Mouse (Mus musculus) hindbrain, embryonic 14.5 days (tissue): ENCODE data around the gene Ntm. TPM values are rescaled to one million over a fixed set of nuclear protein-coding genes. Genes with fewer than 3 reads are reported as not detected.

Source experiments
- ATAC-seq: fragments of 200-750 bp; cut with Nextera tagmentation; 2 replicates; pipeline ENCODE4 v1.8.0; 2017; ENCODE audit warnings: moderate number of reproducible peaks, mild to moderate bottlenecking, moderate TSS enrichment, moderate library complexity; ENCODE audit not compliant: low FRiP score
- DNase-seq: peaks from one replicate; pipeline ENCODE4 v3.0.0-alpha.2; 2015; ENCODE audit warnings: low spot score
- H3K27ac ChIP-seq: fragments of 300-500 bp; sonication (generic); 2 replicates; pipeline ENCODE4 v1.5.1; 2014; ENCODE audit warnings: mild to moderate bottlenecking, moderate library complexity
- H3K27me3 ChIP-seq: fragments of 300-500 bp; sonication (generic); 2 replicates; pipeline ENCODE4 v1.6.1; 2014; ENCODE audit warnings: mild to moderate bottlenecking, low read length, mixed read lengths; ENCODE audit not compliant: control insufficient read depth, insufficient read depth
- H3K36me3 ChIP-seq: fragments of 300-500 bp; sonication (generic); replicated peaks from 2 replicates; pipeline ENCODE4 v1.6.1; 2014; ENCODE audit not compliant: control insufficient read depth, insufficient read depth
- H3K4me1 ChIP-seq: fragments of 300-500 bp; sonication (generic); replicated peaks from 2 replicates; pipeline ENCODE4 v1.6.1; 2014; ENCODE audit warnings: antibody characterized with exemption, low read length, mixed read lengths; ENCODE audit not compliant: control insufficient read depth, insufficient read depth
- H3K4me2 ChIP-seq: fragments of 300-500 bp; sonication (generic); replicated peaks from 2 replicates; pipeline ENCODE4 v1.6.1; 2014; ENCODE audit warnings: mild to moderate bottlenecking, moderate library complexity
- H3K4me3 ChIP-seq: fragments of 300-500 bp; sonication (generic); replicated peaks from 2 replicates; pipeline ENCODE4 v1.5.1; 2014; ENCODE audit warnings: mild to moderate bottlenecking, low read length
- H3K9ac ChIP-seq: fragments of 300-500 bp; sonication (generic); 2 replicates; pipeline ENCODE4 v1.6.1; 2014
- H3K9me3 ChIP-seq: fragments of 300-500 bp; sonication (generic); 2 replicates; pipeline ENCODE4 v1.6.1; 2016; ENCODE audit warnings: low read length; ENCODE audit not compliant: control insufficient read depth
- WGBS: fragments of 180-500 bp; shearing (Covaris S2); extraction: QIAGEN DNeasy Blood & Tissue Kit; methylation state at CpG from one replicate; pipeline ENCODE4 v1.1.7; 2014; 5-methylcytosine and 5-hydroxymethylcytosine counted together
- polyA plus RNA-seq: library from polyadenylated mRNA; unstranded; fragments of >200 nt; fragmentation: Nextera tagmentation; extraction: Ambion mirVana; gene quantifications from 2 replicates; pipeline ENCODE4 v1.2.1, GENCODE M21; 2014

The Ntm gene
- 194 and 196 TPM in 2 replicates for polyA plus RNA-seq

GRCm38 (mm10) chr9:29962978-29963377, at the start of gene Ntm:
Gene Ntm (minus strand): TSS chr9:29963141.
- peak; percentile 82 for ATAC-seq

DNA sequence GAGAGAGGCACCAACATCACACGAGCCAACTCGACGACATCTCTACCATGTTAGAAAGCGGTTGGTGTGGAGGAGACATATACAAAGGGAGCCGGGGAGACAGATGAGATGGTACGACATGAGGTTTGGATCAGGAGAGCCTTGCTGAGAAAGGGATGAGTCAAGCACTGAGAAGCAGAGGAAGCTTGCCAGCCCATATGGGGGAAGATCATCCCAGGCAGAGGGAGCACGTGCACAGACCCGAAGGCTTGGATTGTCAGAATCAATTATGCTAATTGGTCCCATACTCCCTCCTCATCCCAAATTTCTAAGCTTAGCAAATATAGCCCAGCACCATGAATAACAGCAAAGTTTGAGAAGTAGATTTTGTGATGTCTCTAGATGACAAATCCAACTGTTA, 42.8 kb upstream of the Ntm start:
- H3K9me3 ChIP-seq, result no peaks in the 10 kb centered on the region
- no peak overlapping the region for H3K4me2 ChIP-seq
- H3K36me3 ChIP-seq, result no peaks in the 10 kb centered on the region
- H3K4me3 ChIP-seq, result no peak overlapping the region
- no peak overlapping the region for H3K27ac ChIP-seq
- no peak for DNase-seq
- no peak overlapping the region for H3K9ac ChIP-seq
- ATAC-seq, result no peak
- H3K27me3 ChIP-seq, result no peaks in the 10 kb centered on the region
- no peaks in the 10 kb centered on the region for H3K4me1 ChIP-seq
- 79% methylated on average over 8 of the region's 8 CpGs for WGBS

More at GRCm38 (mm10) chr9:29962978-29963377, at the start of gene Ntm:
- peak within 1 kb of the TSS; percentile 86 for H3K27ac ChIP-seq
- H3K9me3 ChIP-seq, result no peaks in the 10 kb centered on the region
- WGBS, result 9% methylated on average over 8 of the region's 8 CpGs
- H3K4me1 ChIP-seq, result peaks cover 31% of the 10 kb centered on the region
- H3K9ac ChIP-seq, result peak within 1 kb of the TSS; percentile 72
- DNase-seq, result peak; percentile 73
- H3K4me2 ChIP-seq, result peak within 1 kb of the TSS; percentile 78
- H3K36me3 ChIP-seq, result no peaks in the 10 kb centered on the region
- no peaks in the 10 kb centered on the region for H3K27me3 ChIP-seq
- H3K4me3 ChIP-seq, result peak within 1 kb of the TSS; percentile 56

- peak; percentile 62 for DNase-seq
- ATAC-seq, result no peak
- Histone ChIP-seq H3K36me3 (no peaks in the 10 kb centered on the region), H3K27me3 (no peaks in the 10 kb centered on the region), H3K4me1 (no peaks in the 10 kb centered on the region), H3K9ac (no peak overlapping the region), H3K4me3 (no peak overlapping the region), H3K27ac (no peak overlapping the region), H3K4me2 (no peak overlapping the region), H3K9me3 (no peaks in the 10 kb centered on the region)
- 24% methylated on average over 3 of the region's 3 CpGs for WGBS
These were observed 40.7 kb upstream of the Ntm start for GRCm38 (mm10) chr9:30003612-30004011.

GRCm38 (mm10) chr9:29981177-29981915, 18.4 kb upstream of the Ntm start:
- H3K4me3 ChIP-seq, result no peak overlapping the region
- H3K36me3 ChIP-seq, result no peaks in the 10 kb centered on the region
- H3K27me3 ChIP-seq, result no peaks in the 10 kb centered on the region
- no peak for ATAC-seq
- no peaks in the 10 kb centered on the region for H3K9me3 ChIP-seq
- H3K27ac ChIP-seq, result no peak overlapping the region
- H3K4me1 ChIP-seq, result no peaks in the 10 kb centered on the region
- no peak for DNase-seq
- H3K9ac ChIP-seq, result no peak overlapping the region
- 80% methylated on average over 5 of the region's 5 CpGs for whole genome bisulfite sequencing
- no peak overlapping the region for H3K4me2 ChIP-seq

GRCm38 (mm10) chr9:29961954-29962867, 730 bp downstream of the Ntm start:
- WGBS, result 2% methylated on average over 38 of the region's 38 CpGs
- peak overlapping the region; percentile 78 for H3K4me2 ChIP-seq
- peak; percentile 75; the same call in 1 of the 2 replicates for ATAC-seq

DNA sequence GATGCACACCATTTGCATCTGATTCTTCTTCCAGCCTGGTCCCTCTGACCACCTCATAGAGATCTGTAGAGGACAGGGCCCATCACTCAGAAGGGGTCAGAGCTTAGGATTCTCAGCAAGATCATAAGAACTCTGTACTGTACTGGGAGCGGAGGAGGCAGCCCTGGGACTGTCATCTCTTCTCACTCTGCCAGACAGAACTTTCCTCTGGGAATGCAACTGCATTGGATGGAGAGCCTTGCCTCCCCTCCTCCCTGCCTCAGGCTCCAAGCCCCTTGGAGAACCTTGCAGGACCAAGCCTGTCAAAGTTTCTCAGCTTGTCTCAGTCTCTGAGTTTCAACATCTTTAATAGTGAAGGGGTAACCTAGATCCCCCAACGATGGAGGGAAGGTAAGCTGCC, 1.4 kb downstream of the Ntm start:
- H3K9ac ChIP-seq, result peak overlapping the region; percentile 72
- H3K27ac ChIP-seq, result peak overlapping the region; percentile 86
- 39% methylated on average over 2 of the region's 2 CpGs for WGBS
- peak overlapping the region; percentile 56 for H3K4me3 ChIP-seq
- peak; percentile 29; the same call in 1 of the 2 replicates for ATAC-seq
- H3K9me3 ChIP-seq, result no peaks in the 10 kb centered on the region
- H3K4me2 ChIP-seq, result peak overlapping the region; percentile 78
- H3K36me3 ChIP-seq, result no peaks in the 10 kb centered on the region
- H3K27me3 ChIP-seq, result no peaks in the 10 kb centered on the region
- DNase-seq, result no peak
- peaks cover 34% of the 10 kb centered on the region for H3K4me1 ChIP-seq

More at GRCm38 (mm10) chr9:29961954-29962867, 730 bp downstream of the Ntm start:
- Histone ChIP-seq H3K4me1 (peaks cover 34% of the 10 kb centered on the region), H3K9ac (peak overlapping the region; percentile 72), H3K4me3 (peak overlapping the region; percentile 56), H3K9me3 (no peaks in the 10 kb centered on the region), H3K36me3 (no peaks in the 10 kb centered on the region), H3K27ac (peak overlapping the region; percentile 86), H3K27me3 (no peaks in the 10 kb centered on the region)
- DNase-seq, result peak; percentile 66

DNA sequence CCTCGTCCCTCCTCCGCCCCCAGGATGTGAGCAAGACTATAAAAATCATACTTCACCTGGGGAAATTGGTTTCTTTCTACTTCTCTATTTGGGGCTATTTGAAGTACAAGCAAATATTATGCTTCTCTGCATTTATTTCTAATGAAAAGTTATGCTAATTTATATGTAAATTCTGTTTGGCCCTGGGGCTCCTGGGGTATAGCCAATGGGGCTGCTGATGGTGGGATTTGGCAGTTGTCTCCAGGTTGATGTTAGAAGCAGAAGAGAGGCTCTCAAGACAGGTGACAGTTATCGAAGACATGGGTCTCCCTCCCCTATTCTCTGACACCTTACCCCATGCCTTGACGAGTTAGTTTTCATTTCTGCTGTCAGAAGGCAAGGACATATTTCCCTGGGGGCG, 2.2 kb downstream of the Ntm start:
- Histone ChIP-seq H3K9ac (peak overlapping the region; percentile 72), H3K36me3 (no peaks in the 10 kb centered on the region), H3K27ac (no peak overlapping the region), H3K27me3 (no peaks in the 10 kb centered on the region), H3K4me2 (peak overlapping the region; percentile 78), H3K4me3 (peak overlapping the region; percentile 56), H3K9me3 (no peaks in the 10 kb centered on the region), H3K4me1 (peaks cover 34% of the 10 kb centered on the region)
- no peak for ATAC-seq
- 70% methylated on average over 5 of the region's 5 CpGs for WGBS
- DNase-seq, result no peak

DNA sequence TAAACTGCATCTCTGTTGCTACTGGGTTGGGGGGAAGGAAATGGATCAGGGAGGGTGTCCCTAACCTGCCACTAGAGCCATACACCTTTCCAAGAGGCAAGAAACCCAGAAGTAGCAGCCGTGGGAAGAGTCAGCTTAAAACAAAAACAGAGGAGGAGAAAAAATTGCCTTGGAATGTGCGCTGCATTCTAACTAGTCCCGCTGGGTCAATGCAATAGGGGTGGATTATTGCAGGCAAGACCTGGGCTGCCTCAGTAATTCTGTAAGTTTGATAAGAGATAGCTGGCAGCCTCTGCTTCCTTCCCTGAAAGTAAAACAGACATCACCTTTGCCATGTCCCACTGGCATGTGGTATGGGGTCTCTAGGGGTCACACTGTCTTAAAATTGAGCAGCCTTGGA, 2.7 kb downstream of the Ntm start:
- ATAC-seq (no peak), DNase-seq (no peak)
- Histone ChIP-seq H3K27me3 (no peaks in the 10 kb centered on the region), H3K36me3 (no peaks in the 10 kb centered on the region), H3K9ac (peak overlapping the region; percentile 72), H3K4me1 (peaks cover 34% of the 10 kb centered on the region), H3K27ac (no peak overlapping the region), H3K9me3 (no peaks in the 10 kb centered on the region), H3K4me2 (peak overlapping the region; percentile 78), H3K4me3 (peak overlapping the region; percentile 56)
- 25% methylated on average over 3 of the region's 3 CpGs for WGBS

DNA sequence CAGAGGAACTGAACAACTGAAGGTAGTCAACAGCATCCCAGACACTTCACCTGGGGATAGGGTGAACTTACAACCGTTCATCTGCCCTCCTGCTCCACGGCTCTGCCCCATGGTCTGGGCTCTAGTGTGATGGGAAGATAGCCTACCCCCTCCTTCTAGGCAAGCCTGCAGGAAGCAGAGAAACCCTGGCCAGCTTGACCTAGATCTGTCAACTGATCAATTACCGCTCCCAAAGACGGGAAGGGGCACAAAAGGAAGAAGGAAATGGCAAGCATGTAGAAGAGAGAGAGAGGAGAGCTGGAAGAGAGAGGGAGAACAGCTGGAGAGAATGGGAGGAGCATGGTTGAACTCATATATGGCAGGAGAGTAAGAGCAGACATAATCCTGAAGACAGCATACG, 6.0 kb downstream of the Ntm start:
- no peaks in the 10 kb centered on the region for H3K27me3 ChIP-seq
- no peaks in the 10 kb centered on the region for H3K9me3 ChIP-seq
- no peak for ATAC-seq
- H3K36me3 ChIP-seq, result no peaks in the 10 kb centered on the region
- no peak overlapping the region for H3K27ac ChIP-seq
- WGBS, result 73% methylated on average over 5 of the region's 5 CpGs
- H3K9ac ChIP-seq, result no peak overlapping the region
- DNase-seq, result no peak
- H3K4me3 ChIP-seq, result no peak overlapping the region
- peaks cover 30% of the 10 kb centered on the region for H3K4me1 ChIP-seq
- no peak overlapping the region for H3K4me2 ChIP-seq
